Mouse (Mus musculus) liver, postnatal 0 days (tissue): Measurements from ENCODE around the gene Cdh12. TPM values are rescaled to one million over a fixed set of nuclear protein-coding genes. Genes with fewer than 3 reads are reported as not detected.

Experiments
- ATAC-seq: fragments of 200-750 bp; cut with Nextera tagmentation; 2 replicates; pipeline ENCODE4 v1.8.0; 2017; ENCODE audit warnings: mild to moderate bottlenecking, moderate library complexity
- DNase-seq: peaks from one replicate; pipeline ENCODE4 v3.0.0-alpha.2; 2016
- H3K27ac ChIP-seq: fragments of 300-500 bp; sonication (generic); 2 replicates; pipeline ENCODE4 v1.5.1; 2014; ENCODE audit warnings: antibody characterized with exemption, moderate library complexity, mild to moderate bottlenecking, low read depth
- H3K27me3 ChIP-seq: fragments of 300-500 bp; sonication (generic); 2 replicates; pipeline ENCODE4 v1.6.1; 2014; ENCODE audit warnings: low read length, control low read depth, mixed read lengths; ENCODE audit not compliant: insufficient read depth
- H3K36me3 ChIP-seq: fragments of 300-500 bp; sonication (generic); replicated peaks from 2 replicates; pipeline ENCODE4 v1.6.1; 2014; ENCODE audit warnings: mild to moderate bottlenecking, control low read depth, low read length, moderate library complexity, mixed read lengths; ENCODE audit not compliant: insufficient read depth
- H3K4me1 ChIP-seq: fragments of 300-500 bp; sonication (generic); 2 replicates; pipeline ENCODE4 v1.6.1; 2014; ENCODE audit warnings: antibody characterized with exemption, mild to moderate bottlenecking, control low read depth; ENCODE audit not compliant: insufficient read depth
- H3K4me2 ChIP-seq: fragments of 300-500 bp; sonication (generic); 2 replicates; pipeline ENCODE4 v1.6.1; 2014; ENCODE audit warnings: low read depth, mild to moderate bottlenecking, low read length, moderate library complexity, mixed read lengths
- H3K4me3 ChIP-seq: fragments of 300-500 bp; sonication (generic); 2 replicates; pipeline ENCODE4 v1.5.1; 2014; ENCODE audit warnings: low read depth, low read length
- H3K9ac ChIP-seq: fragments of 300-500 bp; sonication (generic); replicated peaks from 2 replicates; pipeline ENCODE4 v1.6.1; 2014; ENCODE audit warnings: mild to moderate bottlenecking, moderate library complexity
- H3K9me3 ChIP-seq: fragments of 300-500 bp; sonication (generic); 2 replicates; pipeline ENCODE4 v1.6.1; 2016; ENCODE audit warnings: mild to moderate bottlenecking, control low read depth, low read length, mixed read lengths
- CTCF ChIP-seq: sonication (generic); IDR thresholded peaks from 2 replicates; pipeline ENCODE4 v1.5.1; 2016; ENCODE audit warnings: antibody characterized with exemption, low read depth
- EP300 ChIP-seq: IDR thresholded peaks from 2 replicates; pipeline ENCODE4 v1.6.1; 2016; ENCODE audit warnings: antibody characterized with exemption, low read depth, mild to moderate bottlenecking
- WGBS: fragments of 180-500 bp; shearing (Covaris S2); extraction: QIAGEN DNeasy Blood & Tissue Kit; methylation state at CpG from one replicate; pipeline ENCODE4 v1.1.7; 2014; ENCODE audit not compliant: insufficient replicate concordance; 5-methylcytosine and 5-hydroxymethylcytosine counted together
- polyA plus RNA-seq: library from polyadenylated mRNA; unstranded; fragments of >200 nt; fragmentation: Nextera tagmentation; extraction: Ambion mirVana; gene quantifications from 2 replicates; pipeline ENCODE4 v1.2.1, GENCODE M21; 2015

Gene Cdh12
- polyA plus RNA-seq, 1 experiment from 2014 or later: not detected

DNA sequence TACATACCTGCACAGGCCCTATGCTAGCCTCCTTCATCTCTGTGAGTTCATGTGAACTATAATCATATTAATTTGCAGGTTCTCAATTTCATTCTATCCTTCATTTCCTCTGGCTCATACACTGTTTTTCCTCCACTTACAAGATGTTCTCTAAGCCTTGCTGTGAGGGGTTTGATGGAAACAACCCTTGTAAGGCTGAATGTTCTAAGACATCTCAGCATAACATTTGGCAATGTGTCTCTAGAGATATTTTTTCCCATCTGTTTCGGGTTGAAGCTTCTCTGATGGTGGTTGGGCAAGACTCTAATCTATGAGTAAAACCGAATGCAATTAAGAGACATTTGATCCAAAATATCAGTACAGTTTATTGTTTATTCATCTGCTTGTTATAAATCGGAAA, 444.4 kb downstream of the Cdh12 start:
- TF ChIP-seq CTCF (no peak), EP300 (no peak)
- 69% methylated on average over 3 of the region's 3 CpGs for WGBS
- no peak for DNase-seq

DNA sequence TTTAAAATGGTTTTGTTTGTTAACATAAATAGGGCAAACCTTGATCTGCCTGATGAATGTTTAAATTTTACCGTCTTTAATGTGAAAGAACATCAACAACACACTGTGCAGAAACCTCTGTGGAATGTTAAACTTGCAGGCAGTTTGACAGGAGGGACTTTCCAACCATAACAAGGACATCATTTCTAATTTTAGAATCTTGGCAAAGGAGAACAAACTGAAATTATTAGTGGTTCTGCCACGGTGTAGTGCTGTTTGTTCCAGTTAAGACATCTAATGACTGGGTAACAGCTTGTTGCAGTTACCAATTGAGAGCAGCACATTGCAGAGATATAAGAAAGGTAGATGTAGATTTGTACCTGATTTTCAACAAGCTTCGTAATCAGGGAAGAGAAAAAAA, 453.5 kb downstream of the Cdh12 start:
- H3K4me3 ChIP-seq: no peak overlapping the region
- no peaks in the 10 kb centered on the region for H3K4me1 ChIP-seq
- no peak for TF ChIP-seq EP300
- TF ChIP-seq CTCF: no peak
- no peak overlapping the region for H3K4me2 ChIP-seq
- no peak for ATAC-seq
- no peak overlapping the region for H3K9ac ChIP-seq
- 65% methylated on average over 3 of the region's 3 CpGs for WGBS
- no peak overlapping the region for H3K27ac ChIP-seq
- no peaks in the 10 kb centered on the region for H3K27me3 ChIP-seq
- no peaks in the 10 kb centered on the region for H3K36me3 ChIP-seq
- no peak for DNase-seq
- no peaks in the 10 kb centered on the region for H3K9me3 ChIP-seq

More for the DNA sequence above, 444.4 kb downstream of the Cdh12 start:
- no peak overlapping the region for H3K4me2 ChIP-seq
- ATAC-seq: no peak
- H3K27ac ChIP-seq: no peak overlapping the region
- H3K27me3 ChIP-seq: no peaks in the 10 kb centered on the region
- H3K4me1 ChIP-seq: no peaks in the 10 kb centered on the region
- H3K9me3 ChIP-seq: no peaks in the 10 kb centered on the region
- H3K36me3 ChIP-seq: no peaks in the 10 kb centered on the region
- no peak overlapping the region for H3K4me3 ChIP-seq
- no peak overlapping the region for H3K9ac ChIP-seq

DNA sequence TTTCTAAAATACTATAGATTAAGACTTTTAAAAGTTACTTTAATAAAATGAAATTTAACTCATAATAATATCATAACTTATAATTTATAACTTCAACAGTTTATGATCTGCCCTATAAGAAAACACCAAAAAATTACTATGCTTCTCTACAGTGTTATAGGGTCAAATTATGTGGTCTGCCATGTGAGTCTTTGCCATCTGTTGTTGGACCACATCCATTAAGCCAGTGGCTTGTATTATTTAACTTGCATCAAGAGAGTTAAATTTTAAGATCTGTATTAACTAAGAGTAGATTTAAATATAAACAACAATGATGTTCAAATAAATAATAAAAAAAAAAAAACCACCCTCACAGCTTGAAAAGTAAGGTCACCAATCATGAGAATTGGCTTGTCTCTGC, 479.2 kb downstream of the Cdh12 start:
- H3K9ac ChIP-seq: no peak overlapping the region
- DNase-seq (no peak), ATAC-seq (no peak)
- no peaks in the 10 kb centered on the region for H3K36me3 ChIP-seq
- H3K9me3 ChIP-seq: no peaks in the 10 kb centered on the region
- H3K27ac ChIP-seq: no peak overlapping the region
- no peaks in the 10 kb centered on the region for H3K4me1 ChIP-seq
- H3K4me3 ChIP-seq: no peak overlapping the region
- H3K27me3 ChIP-seq: no peaks in the 10 kb centered on the region
- no peak for TF ChIP-seq CTCF
- no peak for TF ChIP-seq EP300
- H3K4me2 ChIP-seq: no peak overlapping the region

DNA sequence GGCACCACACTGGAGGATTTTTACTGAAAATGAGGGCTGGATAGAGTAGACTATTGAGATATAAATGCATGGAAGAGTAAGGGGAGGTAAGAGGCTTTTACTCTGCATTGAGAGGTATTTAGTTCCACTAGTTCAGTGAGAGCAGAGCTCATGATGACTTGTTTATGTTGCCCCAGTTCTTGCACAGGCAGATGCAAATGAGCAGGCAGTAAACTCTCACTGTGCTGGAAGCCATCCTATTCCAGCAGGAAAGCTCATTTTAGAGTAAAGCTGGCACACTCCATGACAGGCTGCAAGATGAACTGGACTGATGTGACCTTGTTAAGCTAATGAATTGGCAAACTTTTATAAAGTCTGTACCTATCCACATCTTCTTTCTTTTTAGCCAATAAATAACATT, 494.9 kb downstream of the Cdh12 start:
- no peak for ATAC-seq
- no peak for DNase-seq
- Histone ChIP-seq H3K4me2 (no peak overlapping the region), H3K4me3 (no peak overlapping the region), H3K27me3 (no peaks in the 10 kb centered on the region), H3K9me3 (no peaks in the 10 kb centered on the region), H3K4me1 (no peaks in the 10 kb centered on the region), H3K9ac (no peak overlapping the region), H3K27ac (no peak overlapping the region), H3K36me3 (no peaks in the 10 kb centered on the region)
- TF ChIP-seq EP300: no peak
- no peak for TF ChIP-seq CTCF

DNA sequence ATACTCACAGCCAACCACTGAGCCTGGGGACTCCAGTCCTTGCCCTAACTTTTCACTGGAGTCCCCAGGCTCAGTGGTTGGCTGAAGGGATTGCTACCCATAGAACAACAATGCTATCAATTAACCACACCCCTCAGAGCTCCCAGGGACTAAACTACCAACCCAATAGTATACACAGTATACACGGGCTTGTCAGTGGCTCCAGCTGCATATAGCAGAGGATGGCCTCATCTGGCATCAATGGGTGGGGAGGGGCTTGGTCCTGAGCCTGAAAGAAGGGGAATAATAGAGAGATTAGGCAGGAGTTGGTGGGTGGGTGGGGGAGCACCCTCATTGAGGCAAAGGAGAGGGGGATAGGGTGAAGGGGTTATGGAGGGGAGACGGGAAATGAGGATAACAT, 518.4 kb downstream of the Cdh12 start:
- Histone ChIP-seq H3K9me3 (no peaks in the 10 kb centered on the region), H3K36me3 (no peaks in the 10 kb centered on the region), H3K4me2 (no peak overlapping the region), H3K27ac (no peak overlapping the region), H3K4me1 (no peaks in the 10 kb centered on the region), H3K4me3 (no peak overlapping the region), H3K9ac (no peak overlapping the region), H3K27me3 (no peaks in the 10 kb centered on the region)
- ATAC-seq (no peak), DNase-seq (no peak)
- no peak for TF ChIP-seq EP300
- no peak for TF ChIP-seq CTCF
- WGBS: 63% methylated on average over 2 of the region's 2 CpGs

DNA sequence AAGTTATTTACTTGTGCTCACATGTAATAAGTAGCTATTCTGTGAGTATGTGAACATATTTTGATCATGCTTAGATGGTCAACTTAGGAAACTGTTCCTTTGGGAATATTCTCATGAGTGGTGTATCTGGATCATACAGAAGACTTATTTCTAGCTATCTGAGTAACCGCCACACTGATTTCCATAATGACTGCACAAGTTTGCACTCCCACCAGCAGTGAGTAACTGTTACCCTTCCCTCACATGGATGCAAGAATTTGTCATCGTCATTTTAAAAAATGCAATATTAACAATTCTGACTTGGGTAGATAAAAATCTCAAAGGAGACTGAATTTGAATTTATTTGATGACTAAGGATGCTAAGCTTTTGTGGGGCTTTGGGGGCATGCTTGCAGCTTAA, 522.0 kb downstream of the Cdh12 start:
- Histone ChIP-seq H3K27me3 (no peaks in the 10 kb centered on the region), H3K9ac (no peak overlapping the region), H3K27ac (no peak overlapping the region), H3K4me3 (no peak overlapping the region), H3K4me2 (no peak overlapping the region), H3K4me1 (no peaks in the 10 kb centered on the region), H3K9me3 (no peaks in the 10 kb centered on the region), H3K36me3 (no peaks in the 10 kb centered on the region)
- DNase-seq: no peak
- 83% methylated on average over 2 of the region's 2 CpGs for WGBS
- no peak for ATAC-seq
- no peak for TF ChIP-seq EP300
- TF ChIP-seq CTCF: no peak

DNA sequence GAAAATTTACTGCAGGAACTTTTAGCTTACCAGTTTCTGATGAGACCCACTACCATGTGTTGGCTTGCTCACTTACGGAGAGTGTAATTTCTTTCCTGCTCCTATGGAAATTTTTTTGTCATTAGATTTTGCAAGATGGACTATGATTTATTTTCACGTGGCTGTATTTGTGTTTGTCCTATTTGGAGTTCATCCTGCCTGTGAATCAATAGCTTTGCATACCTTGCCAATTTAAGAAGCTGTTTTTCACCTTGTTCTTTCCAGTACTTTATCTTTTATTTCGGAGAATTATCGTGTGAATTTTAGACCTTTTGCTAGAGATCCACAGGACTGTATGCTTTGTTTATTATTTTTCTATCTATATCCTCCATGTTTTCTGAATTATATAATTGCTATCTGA, 551.5 kb downstream of the Cdh12 start:
- Histone ChIP-seq H3K36me3 (no peaks in the 10 kb centered on the region), H3K9me3 (no peaks in the 10 kb centered on the region), H3K9ac (no peak overlapping the region), H3K4me1 (no peaks in the 10 kb centered on the region), H3K4me2 (no peak overlapping the region), H3K4me3 (no peak overlapping the region), H3K27me3 (no peaks in the 10 kb centered on the region), H3K27ac (no peak overlapping the region)
- 72% methylated on average over 4 of the region's 4 CpGs for WGBS
- ATAC-seq: no peak
- DNase-seq: no peak
- TF ChIP-seq EP300: no peak
- TF ChIP-seq CTCF: no peak
